Mouse (Mus musculus): ENCODE results near the gene Aldh1l1. TPM values are rescaled to one million over a fixed set of nuclear protein-coding genes. Genes with fewer than 3 reads are reported as not detected.

Gene Aldh1l1
- total RNA-seq (2015; ENCODE audit: low replicate concordance) (1.1 TPM in 1 of 2 replicates, not detected in the other), total RNA-seq (2017; ENCODE audit: low replicate concordance) (1.8 TPM in 1 of 2 replicates, not detected in the other)

DNA sequence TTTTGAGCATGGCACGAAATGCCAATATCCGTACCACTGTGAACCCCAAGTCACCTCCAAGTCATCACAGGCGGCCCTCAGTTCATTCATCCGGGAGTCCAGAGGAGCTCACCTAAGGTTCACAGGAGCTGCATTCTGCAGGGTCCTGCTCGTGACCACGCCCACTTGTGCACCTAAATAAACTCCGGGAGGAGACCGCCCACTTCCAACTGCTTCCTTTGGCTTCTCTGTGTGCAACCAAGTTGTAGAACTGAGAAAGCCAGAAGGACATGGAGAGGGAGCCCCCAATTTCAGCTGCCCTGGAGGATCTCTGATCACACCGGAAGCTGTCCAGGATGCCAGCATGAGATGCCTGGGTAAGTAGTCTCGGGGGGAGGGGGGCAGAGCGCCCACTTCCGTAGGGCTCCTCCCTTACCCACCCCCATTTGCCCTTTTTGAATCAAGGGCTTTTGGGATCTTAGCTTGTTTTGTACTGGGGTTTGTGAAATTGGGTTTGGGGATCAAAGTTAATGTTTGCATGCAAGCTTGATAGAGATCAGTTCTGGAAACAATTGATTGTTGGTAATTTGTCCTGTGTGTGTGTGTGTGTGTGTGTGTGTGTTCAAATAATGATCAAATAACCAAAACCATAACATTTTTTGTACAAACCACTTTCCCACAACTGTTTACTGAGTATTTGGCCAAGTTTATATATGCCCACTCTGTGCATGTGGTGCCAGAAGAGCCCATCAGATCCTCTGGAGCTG lies at the start of gene Aldh1l1:
TSS of gene Aldh1l1 (plus strand) at position 252 of the 746 bp plus-strand sequence.
- no peak for ATAC-seq (replicated peaks; ENCODE audit: low FRiP score, poor library complexity, severe bottlenecking)

DNA sequence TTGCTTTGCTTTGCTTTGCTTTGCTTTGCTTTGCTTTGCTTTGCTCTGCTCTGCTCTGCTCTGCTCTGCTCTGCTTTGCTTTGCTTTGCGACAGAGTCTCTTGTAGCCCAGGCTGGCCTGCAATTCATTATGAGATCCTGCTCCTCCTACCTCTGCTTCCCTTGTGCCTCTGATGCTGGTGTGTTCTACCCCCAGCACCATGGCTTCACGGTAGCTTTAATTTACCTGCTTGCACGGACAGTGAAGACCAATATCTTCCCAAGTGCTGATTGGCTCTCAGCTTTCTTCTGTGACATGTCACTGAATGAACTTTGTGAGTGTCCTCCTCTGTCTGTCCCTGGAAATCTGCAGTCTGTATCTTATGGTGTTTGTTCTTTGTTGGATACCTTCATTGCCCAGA lies 49.2 kb upstream of the Aldh1l1 start:
- no peak for ATAC-seq (replicated peaks; ENCODE audit: low FRiP score, poor library complexity, severe bottlenecking)

DNA sequence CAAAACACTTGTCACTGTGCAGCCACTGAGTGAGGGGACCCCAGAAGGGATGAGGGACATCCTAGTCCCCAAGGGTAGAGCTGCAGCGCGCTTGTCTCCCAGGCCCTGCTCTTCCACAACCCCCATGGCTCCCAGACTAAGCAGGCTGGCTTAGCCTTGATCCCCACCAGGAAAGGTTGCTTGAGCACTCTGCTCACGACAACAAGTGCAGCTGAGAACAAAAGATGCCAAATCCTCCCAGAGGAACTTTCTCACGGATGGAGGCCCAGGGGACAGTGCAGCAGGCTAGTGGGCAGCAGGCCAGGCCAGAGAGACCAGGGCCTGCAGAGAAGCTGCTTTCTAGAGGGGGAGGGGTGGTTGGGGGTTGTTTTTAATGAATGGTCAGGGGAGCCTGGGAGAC lies 39.3 kb upstream of the Aldh1l1 start:
- no peak for ATAC-seq (replicated peaks; ENCODE audit: low FRiP score, poor library complexity, severe bottlenecking)

DNA sequence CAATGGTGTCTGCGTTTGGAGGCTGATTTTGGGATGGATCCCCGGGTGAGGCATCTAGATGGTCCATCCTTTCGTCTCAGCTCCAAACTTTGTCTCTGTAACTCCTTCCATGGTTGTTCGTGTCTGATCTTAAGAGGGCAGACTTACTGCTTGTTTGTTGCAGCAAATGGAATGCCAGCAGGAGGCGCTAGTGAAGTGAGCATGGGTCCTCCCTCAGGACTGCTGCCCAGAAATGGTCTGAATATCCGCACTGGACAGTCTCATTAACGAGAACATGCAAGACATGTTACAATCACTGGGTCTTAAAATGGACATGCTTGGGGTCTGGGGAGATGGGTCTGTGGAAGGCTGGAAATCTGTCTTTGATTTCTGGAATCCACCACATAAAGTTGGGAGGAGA lies 36.0 kb upstream of the Aldh1l1 start:
- no peak for ATAC-seq (replicated peaks; ENCODE audit: low FRiP score, poor library complexity, severe bottlenecking)

DNA sequence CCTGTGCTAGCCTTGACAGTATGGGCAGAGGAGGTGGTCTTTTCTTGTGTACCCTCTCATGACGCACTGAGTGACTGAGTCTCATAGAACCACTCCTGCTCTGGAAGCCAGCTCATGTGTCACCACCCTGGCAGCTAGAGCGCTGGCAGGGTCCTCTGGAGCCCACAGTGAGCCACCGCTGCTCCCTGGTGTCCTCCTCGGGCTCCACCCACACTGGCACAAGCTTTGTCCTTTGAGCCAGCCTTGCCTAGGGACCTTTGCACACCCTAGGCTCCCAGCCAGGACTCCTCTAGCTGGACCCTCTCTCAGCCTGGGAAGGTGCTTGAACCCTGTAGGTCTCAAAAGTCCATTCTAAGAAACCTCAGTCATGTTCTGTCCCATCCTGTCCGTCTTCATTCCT lies 35.5 kb upstream of the Aldh1l1 start:
- no peak for ATAC-seq (replicated peaks; ENCODE audit: low FRiP score, poor library complexity, severe bottlenecking)

DNA sequence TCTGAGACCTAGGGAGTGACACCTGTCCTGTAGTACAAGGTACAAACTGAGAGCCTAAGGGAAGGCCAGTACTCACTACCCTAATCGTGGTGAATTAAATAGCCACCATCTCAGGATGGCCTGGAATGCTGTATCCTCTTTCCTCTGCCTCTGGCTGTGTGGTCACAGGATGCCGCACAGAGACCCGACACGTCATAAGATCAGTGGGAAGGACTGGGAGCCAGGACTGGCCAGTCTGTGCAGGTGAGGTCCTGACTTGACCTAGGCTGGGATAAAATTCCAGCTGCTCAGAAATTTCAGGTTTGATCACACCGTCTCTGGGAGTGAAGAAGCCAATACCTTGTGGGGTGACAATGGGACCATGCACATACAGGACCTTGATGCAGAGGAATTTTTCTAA lies 34.7 kb upstream of the Aldh1l1 start:
- no peak for ATAC-seq (replicated peaks; ENCODE audit: low FRiP score, poor library complexity, severe bottlenecking)

DNA sequence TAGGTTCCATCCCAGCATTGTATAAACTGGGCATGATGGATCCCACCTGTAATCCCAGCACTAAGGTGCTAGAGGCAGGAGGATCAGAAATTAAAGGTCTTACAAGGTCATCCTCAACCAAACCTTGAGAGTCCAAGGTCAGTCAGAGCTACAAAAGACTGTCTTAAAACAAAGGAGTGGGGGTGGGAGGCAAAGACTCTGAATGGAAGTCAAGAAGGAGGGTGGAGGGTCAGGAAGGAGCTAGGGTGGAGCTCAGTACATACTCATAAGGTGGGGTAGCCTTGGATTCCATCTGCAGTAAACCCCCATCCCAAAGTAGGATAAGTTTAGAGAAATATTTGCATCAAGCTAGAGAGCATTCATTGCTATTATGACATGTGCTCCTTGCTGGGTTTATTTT lies 33.6 kb upstream of the Aldh1l1 start:
- ATAC-seq (replicated peaks; ENCODE audit: low FRiP score, poor library complexity, severe bottlenecking), result no peak

DNA sequence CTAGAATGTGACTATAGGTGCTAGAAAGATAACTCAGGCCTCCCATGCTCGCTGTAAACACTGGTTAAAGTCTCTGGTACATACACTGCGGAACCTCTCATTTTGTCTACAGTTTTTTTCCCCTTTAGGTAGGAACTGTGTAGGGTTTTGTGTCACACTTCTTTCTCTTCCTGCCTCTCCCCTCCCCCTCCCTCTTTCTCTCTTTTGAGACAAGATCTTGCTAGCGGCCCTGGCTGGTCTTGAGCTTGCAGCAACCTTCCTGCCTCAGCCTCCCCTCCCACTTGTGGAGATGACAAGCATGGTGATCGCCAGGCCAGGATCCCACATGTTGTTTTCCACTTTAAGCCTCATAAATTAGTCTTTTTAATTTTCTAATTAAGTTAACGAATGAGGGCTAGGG lies 32.5 kb upstream of the Aldh1l1 start:
- no peak for ATAC-seq (replicated peaks; ENCODE audit: low FRiP score, poor library complexity, severe bottlenecking)

DNA sequence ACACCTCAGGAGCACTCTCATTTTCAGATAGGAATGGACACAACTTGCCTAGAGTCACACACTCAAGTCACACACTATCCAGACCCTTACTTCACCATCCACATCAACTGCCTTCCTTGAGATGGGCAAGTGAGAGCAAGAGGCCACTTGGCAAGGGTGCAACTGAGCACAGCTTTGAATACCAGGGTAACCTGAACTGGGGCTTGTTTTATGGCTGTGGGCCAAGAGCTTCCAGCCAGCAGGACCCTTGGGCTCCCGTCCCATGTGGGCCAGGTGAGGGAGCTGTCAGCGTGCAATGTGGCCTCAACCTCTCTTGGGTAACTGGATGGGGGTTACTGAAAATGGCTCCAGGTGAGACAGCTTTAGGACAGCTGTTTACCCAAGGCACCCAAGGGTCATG lies 28.8 kb upstream of the Aldh1l1 start:
- no peak for ATAC-seq (replicated peaks; ENCODE audit: low FRiP score, poor library complexity, severe bottlenecking)

DNA sequence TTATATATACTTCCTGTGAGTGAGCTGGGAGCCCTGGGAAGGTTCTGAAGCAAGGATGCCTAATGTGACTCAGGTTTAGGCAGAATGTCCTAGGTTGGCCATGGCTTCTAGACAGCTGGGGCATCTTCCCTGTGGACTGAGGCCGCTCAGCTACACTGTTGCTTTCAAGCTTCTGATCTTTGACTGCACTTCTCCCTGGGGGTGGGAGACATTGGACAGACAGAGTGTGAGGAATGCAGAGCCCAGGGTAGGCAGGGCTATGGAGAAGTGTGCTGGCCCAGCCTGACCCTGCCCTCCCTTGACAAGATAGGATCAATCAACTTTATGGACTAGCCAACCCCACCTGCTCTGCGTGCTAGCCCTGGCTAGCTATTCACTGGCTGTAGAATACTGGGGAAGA lies 25.0 kb upstream of the Aldh1l1 start:
- no peak for ATAC-seq (replicated peaks; ENCODE audit: low FRiP score, poor library complexity, severe bottlenecking)

DNA sequence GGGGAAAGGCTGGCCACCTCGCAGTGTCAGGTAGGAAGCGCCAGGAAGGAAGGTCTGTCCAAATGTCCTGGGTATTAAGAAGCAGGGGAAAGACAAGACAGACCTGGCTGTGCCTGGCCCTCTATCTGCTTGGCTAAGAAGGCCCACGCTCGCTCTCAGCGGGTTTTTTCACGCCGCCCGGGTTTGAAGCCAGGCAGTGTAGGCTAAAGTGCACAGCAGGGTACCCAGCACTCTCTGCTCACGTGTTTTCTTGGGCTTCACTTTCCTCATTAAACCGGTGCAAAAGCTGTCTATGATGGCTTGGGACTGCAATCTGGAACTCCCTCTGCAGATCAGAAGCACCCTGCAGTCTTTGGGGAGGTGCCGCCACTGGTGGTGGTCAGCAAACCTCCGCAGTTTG lies 24.5 kb upstream of the Aldh1l1 start:
- ATAC-seq (replicated peaks; ENCODE audit: low FRiP score, poor library complexity, severe bottlenecking), result no peak

DNA sequence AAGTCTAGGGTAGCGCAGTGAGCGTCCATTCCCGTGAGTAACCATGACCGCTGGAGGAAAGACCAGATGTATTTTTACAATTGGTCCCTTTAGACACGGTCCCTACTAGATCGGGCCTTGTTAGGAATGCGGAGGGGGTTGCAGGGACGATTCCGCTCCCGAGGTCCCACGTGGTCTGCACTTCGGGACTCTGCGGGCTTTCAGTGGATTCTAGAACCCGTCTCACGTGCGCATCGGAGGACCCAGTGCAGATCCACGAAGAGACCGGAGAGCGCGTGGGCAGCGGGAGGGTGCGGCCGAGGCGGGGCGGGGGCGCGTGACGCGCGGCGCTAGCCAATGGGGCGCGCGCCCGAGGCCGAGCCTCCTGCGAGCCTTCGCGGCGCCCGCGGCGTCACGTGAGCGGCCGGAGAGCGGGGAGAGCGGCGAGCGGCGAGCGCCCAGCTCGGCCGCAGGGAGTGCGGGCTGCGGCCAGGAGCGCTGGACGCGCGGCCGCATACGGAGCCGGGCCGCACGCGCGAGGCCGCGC lies 24.0 kb upstream of the Aldh1l1 start, which contains the start of gene Klf15:
TSS of gene Klf15 (plus strand) at position 396 of the 526 bp plus-strand sequence.
- ATAC-seq (replicated peaks; ENCODE audit: low FRiP score, poor library complexity, severe bottlenecking), result no peak

DNA sequence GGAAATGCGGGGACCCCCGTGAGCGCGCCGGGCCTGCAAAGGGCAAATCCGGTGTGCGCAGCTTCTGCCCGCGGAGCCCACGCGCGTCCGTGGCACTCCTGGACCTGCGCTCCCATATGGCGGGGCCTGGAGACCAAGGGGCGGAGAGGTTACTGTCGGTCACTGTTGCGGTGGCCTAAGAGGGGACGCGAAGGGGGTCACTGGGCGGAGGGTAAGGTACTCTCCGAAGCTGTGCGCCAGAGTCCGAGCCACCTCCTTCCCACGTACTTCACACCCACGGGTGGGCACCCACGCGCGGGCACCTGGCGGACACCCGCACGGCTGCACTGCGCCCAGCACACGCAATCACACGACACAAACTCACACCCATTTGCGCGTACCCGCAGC lies 23.4 kb upstream of the Aldh1l1 start:
- no peak for ATAC-seq (replicated peaks; ENCODE audit: low FRiP score, poor library complexity, severe bottlenecking)

DNA sequence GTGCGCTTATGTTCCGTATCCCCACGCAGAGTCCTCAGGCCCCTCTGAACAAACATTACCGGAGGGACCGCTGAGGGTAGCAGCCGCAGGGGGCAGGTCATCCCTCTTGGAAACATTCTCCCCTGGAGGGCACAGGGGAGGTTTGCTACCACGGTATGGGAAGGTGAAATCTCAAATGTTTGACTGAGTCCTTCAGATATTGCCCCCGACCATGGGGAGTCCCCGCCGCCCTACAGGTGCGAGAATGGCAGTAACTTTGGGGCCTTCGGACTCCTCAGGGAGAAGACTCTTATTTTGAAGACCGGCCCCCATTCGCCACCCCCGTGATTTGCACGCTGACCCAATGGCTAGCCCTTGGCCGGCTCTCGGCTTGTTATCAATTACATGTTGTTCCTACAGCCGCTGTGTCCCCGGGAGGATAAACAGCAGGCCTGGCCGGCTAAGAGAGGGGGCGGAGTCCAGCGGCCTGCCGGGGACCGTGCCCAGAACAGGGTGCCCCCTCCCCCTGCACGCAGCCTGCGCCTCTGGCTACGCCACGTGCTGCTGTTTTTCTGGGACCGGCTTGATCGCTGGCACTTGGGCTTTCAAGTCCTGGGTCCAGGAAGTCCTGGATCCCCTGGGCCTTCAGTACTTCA lies 22.9 kb upstream of the Aldh1l1 start:
- no peak for ATAC-seq (replicated peaks; ENCODE audit: low FRiP score, poor library complexity, severe bottlenecking)

DNA sequence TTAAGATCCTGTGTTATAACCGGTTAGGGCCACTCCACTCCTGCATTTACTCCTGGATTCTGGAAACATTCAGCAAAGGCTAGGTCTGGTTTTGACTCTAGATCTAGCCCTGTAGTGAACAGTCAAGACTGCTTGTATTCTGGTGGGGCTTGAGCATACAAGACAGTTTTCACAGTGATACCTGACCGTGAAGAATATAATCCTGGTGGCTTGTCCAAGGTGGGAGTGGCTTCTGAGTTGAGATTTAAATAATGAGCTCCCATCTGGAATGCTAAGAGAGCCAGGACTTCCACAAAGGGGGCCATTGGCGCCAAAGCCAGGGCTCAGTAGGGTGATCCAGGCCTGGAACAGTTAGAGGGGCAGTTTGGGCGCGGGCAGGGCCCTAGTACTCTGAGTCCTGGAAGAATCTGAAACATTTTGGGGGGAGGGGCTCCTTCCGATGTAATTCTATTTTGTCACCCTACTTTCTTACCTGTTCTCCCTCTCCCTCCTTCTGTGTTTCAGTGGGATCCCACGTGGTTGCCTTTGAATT lies 22.3 kb upstream of the Aldh1l1 start:
- no peak for ATAC-seq (replicated peaks; ENCODE audit: low FRiP score, poor library complexity, severe bottlenecking)

DNA sequence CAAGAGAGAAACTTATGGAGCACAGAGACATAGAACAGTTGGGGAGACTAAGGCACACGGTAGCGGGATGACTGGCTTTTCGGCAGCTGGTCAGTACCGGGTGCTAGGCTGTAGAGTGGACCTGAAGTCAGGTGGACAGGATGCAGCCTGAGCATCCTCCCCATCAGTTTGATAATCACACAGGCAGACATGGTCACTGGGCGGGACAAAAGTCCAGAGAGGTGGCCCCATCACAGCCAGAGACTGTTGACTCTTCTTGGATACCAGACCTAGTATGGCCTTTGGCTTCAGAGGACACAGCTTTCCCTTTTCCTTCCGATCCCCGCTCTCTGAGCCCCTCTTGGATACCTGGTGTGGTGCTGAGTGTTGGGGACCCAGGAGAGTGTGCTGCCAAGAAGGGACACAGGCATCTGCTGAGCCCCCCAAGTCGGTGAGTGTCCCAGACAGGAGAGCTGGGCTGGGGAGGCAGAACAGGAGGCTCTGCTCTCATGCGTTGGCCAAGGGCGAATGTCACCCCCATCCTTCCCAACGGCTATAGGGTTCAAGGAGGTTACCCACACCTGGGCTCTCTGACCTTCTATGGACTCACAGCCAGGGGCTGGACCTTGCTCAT lies 21.1 kb upstream of the Aldh1l1 start:
- no peak for ATAC-seq (replicated peaks; ENCODE audit: low FRiP score, poor library complexity, severe bottlenecking)

DNA sequence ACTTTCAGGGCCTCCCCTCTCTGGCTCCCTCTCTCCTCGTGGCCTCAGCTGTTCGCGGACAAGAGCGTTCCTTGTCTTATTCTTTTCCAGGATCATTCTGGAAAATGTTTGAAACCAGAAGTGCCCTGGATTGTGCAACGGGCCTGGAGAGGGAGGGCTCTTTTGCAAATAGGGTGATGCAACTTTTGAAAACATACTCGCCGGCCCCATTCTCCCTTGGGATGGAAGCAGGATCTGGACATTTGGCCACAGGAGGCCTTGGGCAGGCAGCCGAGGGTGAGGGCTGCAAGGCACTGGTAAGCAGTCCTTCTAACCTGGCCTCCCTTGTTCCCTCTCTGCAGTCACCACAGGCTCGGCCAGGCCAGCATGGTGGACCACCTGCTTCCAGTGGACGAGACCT lies 20.1 kb upstream of the Aldh1l1 start:
- no peak for ATAC-seq (replicated peaks; ENCODE audit: low FRiP score, poor library complexity, severe bottlenecking)

DNA sequence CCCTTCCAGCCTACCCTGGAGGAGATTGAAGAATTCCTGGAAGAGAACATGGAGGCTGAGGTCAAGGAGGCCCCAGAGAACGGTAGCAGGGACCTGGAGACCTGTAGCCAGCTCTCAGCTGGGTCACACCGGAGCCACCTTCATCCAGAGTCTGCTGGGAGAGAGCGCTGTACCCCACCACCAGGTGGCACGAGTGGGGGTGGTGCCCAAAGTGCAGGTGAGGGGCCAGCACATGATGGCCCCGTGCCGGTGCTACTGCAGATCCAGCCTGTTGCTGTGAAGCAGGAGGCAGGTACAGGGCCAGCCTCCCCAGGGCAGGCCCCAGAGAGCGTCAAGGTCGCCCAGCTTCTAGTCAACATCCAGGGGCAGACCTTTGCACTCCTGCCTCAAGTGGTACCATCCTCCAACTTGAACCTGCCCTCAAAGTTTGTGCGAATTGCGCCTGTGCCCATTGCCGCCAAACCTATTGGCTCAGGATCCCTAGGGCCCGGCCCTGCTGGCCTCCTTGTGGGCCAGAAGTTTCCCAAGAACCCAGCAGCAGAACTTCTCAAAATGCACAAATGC lies 19.3 kb upstream of the Aldh1l1 start:
- no peak for ATAC-seq (replicated peaks; ENCODE audit: low FRiP score, poor library complexity, severe bottlenecking)

DNA sequence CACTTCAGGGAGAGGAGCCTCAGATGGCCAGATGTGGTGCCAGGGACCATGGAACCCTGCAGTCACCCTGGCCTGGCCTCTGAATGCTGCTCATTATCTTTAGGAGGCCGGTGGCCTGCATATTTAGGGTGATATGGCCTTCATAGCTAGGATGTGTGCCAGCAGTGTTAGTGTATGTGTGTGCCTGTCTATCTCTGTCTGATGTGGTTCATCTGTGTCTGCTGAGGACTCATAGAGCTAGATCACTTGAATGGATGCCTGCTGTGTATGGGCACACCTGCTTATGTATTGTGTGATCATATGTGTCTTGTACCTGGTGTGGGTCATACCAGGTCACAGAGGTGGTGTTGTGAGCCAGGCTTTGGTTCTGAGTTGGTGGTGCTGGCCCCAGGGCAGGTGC lies 18.0 kb upstream of the Aldh1l1 start:
- no peak for ATAC-seq (replicated peaks; ENCODE audit: low FRiP score, poor library complexity, severe bottlenecking)

DNA sequence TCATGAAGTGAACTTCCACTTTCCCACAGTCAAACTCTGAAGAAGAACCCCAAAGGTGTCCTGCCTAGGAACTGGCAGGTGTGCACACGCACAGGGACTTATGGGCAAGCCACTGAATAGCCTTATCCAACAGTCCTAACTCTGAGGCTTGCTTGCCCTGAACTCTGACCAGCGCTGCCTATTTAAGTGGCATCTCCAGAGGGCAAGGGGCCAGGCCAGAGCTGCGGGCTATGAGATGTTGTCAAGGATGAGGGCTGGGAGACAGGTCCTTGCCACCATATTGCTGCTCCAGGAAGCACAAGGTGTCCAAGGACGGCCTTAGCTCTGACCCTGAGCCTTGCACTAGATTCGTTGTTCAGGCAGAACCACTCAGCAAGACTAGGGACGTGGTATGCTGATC lies 17.2 kb upstream of the Aldh1l1 start:
- no peak for ATAC-seq (replicated peaks; ENCODE audit: low FRiP score, poor library complexity, severe bottlenecking)
